Mouse (Mus musculus) small intestine, adult 2 months (tissue): Measurements from ENCODE around the gene Gid8. TPM values are rescaled to one million over a fixed set of nuclear protein-coding genes. Genes with fewer than 3 reads are reported as not detected.

ENCODE experiments used
- H3K27ac ChIP-seq: fragments of 200-500 bp; 2 replicates; pipeline ENCODE4 v1.5.1; 2012; ENCODE audit warnings: low read depth, low read length, control low read depth, inconsistent platforms; ENCODE audit not compliant: insufficient read depth
- H3K27me3 ChIP-seq: fragments of 200-500 bp; 2 replicates; pipeline ENCODE4 v1.6.1; 2012; ENCODE audit warnings: mild to moderate bottlenecking, moderate library complexity, low read length, inconsistent platforms; ENCODE audit not compliant: control insufficient read depth, insufficient read depth
- H3K36me3 ChIP-seq: fragments of 200-500 bp; 2 replicates; pipeline ENCODE4 v1.6.1; 2012; ENCODE audit warnings: mild to moderate bottlenecking, low read length, control low read depth, inconsistent platforms; ENCODE audit not compliant: control insufficient read depth, insufficient read depth
- H3K4me1 ChIP-seq: fragments of 200-500 bp; 2 replicates; pipeline ENCODE4 v1.6.1; 2012; ENCODE audit warnings: low read length, inconsistent platforms, mixed read lengths; ENCODE audit not compliant: control insufficient read depth, insufficient read depth, insufficient read length
- H3K4me3 ChIP-seq: fragments of 200-500 bp; 2 replicates; pipeline ENCODE4 v1.5.1; 2012; ENCODE audit warnings: low read depth, mild to moderate bottlenecking, control low read depth, inconsistent platforms, low read length, moderate library complexity
- CTCF ChIP-seq: fragments of 200-500 bp; IDR thresholded peaks from 2 replicates; pipeline ENCODE4 v1.5.1; 2012; ENCODE audit warnings: low read depth, mild to moderate bottlenecking, control low read depth, inconsistent platforms, low read length, moderate library complexity, mixed read lengths; ENCODE audit not compliant: insufficient replicate concordance, insufficient read length; ENCODE audit errors: extremely low read depth
- POLR2A ChIP-seq: fragments of 200-500 bp; IDR thresholded peaks from 2 replicates; pipeline ENCODE4 v1.6.1; 2012; ENCODE audit warnings: low read depth, mild to moderate bottlenecking, control low read depth, inconsistent platforms, low read length, moderate library complexity
- WGBS: fragments of 180-500 bp; shearing (Covaris S2); methylation state at CpG from one replicate; pipeline ENCODE4 v1.1.7; 2018; 5-methylcytosine and 5-hydroxymethylcytosine counted together
- polyA plus RNA-seq: library from polyadenylated mRNA; depleted of rRNA; stranded (reverse); fragments of >200 nt; gene quantifications from 2 replicates; pipeline ENCODE4 v1.2.3, GENCODE M21; 2012

Gid8 gene
- polyA plus RNA-seq, 1 experiment = 20.3 TPM

DNA sequence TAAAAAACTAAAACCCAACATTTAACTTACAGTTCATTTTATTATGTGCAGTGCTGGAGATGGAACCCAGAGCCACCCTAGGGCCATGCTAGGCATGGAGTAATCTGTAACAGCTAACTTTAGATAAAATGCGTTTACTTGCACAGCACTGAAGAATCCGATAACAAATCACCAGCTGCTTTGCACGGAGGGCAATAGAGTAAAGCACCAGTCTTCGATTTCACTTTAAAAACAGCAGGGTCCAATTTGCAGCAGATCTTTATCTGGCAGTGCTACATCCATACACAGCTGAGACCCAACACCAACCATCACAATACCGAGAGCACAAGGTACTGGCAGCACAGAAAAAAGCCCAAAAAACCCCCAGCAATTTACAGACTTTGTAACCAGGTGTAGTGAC, 6.7 kb upstream of the Gid8 start:
- H3K27ac ChIP-seq = no peak overlapping the region

DNA sequence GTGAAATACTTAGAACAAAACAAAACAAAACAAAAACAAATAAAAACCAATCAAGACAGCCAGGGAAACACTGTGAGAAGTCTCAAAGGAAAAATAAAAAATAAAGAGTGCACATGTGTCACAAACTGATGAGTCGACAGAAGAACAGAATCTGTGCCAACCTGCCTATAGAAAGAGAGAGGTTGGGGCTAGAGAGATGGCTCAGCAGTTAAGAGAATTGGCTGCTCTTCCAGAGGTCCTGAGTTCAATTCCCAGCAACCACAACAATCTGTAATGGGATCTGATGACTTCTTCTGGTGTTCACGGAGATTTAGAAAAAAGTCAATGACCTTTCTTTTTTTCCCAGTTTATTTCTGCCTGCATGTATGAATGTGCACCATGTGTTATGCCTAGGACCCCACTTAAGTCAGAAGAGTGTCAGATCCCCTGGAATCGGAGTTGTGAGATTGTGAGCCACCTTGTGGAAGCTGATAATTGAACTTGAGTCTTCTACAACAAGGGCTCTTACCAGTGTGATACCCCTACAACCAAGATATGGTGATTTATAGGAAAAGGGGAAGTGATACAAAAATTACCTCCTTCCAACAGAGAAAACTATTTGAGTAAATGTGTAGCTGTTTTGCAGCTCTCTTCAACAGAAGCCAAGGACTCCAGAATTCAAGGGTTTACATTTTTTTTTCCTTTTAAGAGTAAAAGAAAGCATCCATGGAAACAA, 6.1 kb upstream of the Gid8 start:
- 65% methylated on average over 3 of the region's 3 CpGs for WGBS
- no peaks in the 10 kb centered on the region for H3K27me3 ChIP-seq
- peaks cover 25% of the 10 kb centered on the region for H3K4me1 ChIP-seq
- H3K27ac ChIP-seq = peak overlapping the region; percentile 67
- H3K36me3 ChIP-seq = no peaks in the 10 kb centered on the region
- no peak overlapping the region for H3K4me3 ChIP-seq
- no peak for TF ChIP-seq CTCF
- no peak for TF ChIP-seq POLR2A

More for the DNA sequence above, 6.7 kb upstream of the Gid8 start:
- Histone ChIP-seq H3K4me3 (no peak overlapping the region), H3K27me3 (no peaks in the 10 kb centered on the region), H3K36me3 (no peaks in the 10 kb centered on the region), H3K4me1 (peaks cover 23% of the 10 kb centered on the region)
- TF ChIP-seq CTCF (no peak), POLR2A (no peak)
- WGBS = 68% methylated on average over 5 of the region's 5 CpGs

DNA sequence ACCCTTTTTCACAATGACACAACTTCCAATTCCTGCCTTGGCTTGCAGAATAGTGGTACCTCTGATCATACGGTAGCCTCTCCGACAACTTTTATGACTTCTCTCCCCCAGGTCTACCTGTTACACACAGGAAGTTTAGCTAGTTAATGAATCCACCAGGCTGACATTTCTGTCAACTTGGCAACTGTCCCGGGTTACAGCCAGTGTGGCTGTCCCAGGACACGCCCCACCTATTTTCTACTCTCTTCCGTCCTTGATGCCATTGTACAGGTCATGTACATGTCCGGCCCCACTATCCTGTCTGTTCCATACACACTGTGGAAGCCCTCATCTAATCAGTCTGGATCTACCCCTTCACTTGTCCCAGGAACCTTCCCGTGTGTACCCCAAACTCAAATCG, 5.3 kb upstream of the Gid8 start:
- no peaks in the 10 kb centered on the region for H3K27me3 ChIP-seq
- peak overlapping the region; percentile 67 for H3K27ac ChIP-seq

DNA sequence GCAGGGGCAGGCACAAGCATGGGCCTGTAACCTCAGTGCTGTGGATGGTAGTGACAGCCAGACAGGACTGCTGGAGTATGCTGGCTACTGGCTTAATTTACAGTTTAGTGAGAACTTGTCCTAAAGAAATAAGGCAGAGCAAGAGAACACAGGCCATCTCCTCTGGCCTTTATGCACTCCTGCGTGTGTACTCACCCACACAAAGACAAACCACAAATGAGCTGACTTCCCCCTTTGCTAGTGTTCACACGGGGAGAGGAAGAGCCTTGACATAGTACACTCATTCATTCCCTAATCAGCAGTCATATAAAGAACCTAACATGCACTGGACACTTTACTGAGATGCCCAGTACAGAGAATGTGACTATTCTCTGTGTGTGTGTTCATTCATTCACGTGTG, 4.9 kb upstream of the Gid8 start:
- TF ChIP-seq POLR2A = no peak
- no peak for TF ChIP-seq CTCF
- Histone ChIP-seq H3K4me3 (no peak overlapping the region), H3K4me1 (peaks cover 23% of the 10 kb centered on the region), H3K36me3 (no peaks in the 10 kb centered on the region), H3K27me3 (no peaks in the 10 kb centered on the region), H3K27ac (peak overlapping the region; percentile 67)
- 26% methylated on average over 3 of the region's 3 CpGs for WGBS

More for the DNA sequence above, 5.3 kb upstream of the Gid8 start:
- 17% methylated on average over 8 of the region's 8 CpGs for WGBS
- Histone ChIP-seq H3K4me3 (no peak overlapping the region), H3K36me3 (no peaks in the 10 kb centered on the region), H3K4me1 (peaks cover 23% of the 10 kb centered on the region)
- TF ChIP-seq POLR2A (no peak), CTCF (no peak)

DNA sequence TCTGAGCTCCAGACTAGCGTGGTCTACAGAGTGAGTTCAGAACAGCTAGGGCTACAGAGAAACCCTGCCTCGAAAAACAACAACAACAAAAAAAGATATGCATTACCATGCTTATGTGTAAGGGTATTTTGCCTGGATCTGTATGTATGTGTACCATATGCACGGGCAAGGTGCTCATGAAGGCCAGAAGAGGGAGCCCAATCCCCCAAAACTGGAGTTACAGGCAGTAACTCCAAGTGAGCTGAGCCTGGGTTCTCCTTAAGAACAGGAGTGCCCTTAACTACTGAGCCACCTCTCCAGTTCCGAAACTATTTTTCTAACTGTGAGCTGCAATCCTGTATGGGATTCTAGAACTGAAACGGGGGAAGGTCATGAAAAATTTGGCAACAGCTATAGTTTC, 3.9 kb upstream of the Gid8 start:
- H3K4me3 ChIP-seq = no peak overlapping the region
- peaks cover 23% of the 10 kb centered on the region for H3K4me1 ChIP-seq
- TF ChIP-seq CTCF (no peak), POLR2A (no peak)
- no peaks in the 10 kb centered on the region for H3K27me3 ChIP-seq
- H3K36me3 ChIP-seq = no peaks in the 10 kb centered on the region
- no peak overlapping the region for H3K27ac ChIP-seq
- WGBS = 93% methylated on average over 5 of the region's 5 CpGs

DNA sequence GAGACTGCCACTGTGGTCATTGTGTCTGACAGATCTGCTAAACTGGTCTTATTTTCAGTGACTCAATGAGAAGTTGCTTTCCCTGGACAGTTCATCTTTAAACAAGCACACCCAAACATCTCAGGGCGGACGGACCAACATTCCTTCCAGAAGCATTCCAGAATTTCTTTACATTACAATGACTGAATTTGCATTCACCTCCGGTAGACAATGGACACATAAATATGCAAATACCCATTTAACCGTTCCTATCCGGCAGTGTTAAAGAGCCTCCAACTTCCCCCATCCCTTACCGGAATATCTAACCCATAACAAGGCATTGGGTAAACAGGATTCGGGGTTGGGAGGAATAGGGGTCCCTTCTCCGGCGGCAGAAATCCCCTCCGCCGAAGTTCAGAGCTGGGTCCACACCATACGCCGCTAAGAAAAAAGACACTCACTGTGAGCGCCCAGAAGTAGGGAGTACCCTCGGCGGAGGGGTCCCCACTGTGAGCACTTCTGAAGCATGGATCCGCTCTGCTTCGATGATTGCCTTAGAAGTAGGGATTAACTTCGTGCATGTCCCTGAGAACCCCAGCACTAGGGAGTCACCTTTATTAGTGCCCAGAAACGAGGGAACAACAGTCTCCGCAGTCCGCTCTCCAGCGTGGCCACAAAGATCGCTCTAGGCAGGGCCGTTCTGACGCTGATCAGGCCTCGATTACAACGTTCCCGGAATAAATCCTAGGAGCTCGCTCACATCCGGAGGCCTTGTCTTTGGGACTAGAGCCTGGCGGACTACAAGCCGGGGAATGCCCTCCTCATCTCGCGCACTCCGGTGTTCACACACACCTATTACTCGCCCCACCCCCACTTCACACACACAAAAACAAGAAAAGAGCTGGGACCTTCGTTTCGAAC, 644 bp upstream of the Gid8 start:
- Histone ChIP-seq H3K36me3 (peaks cover 4% of the 10 kb centered on the region), H3K4me3 (peak overlapping the region; percentile 90), H3K27ac (peak overlapping the region; percentile 83), H3K4me1 (peaks cover 17% of the 10 kb centered on the region), H3K27me3 (no peaks in the 10 kb centered on the region)
- no peak for TF ChIP-seq CTCF
- TF ChIP-seq POLR2A = no peak
- WGBS = under 1% methylated on average over 39 of the region's 39 CpGs

DNA sequence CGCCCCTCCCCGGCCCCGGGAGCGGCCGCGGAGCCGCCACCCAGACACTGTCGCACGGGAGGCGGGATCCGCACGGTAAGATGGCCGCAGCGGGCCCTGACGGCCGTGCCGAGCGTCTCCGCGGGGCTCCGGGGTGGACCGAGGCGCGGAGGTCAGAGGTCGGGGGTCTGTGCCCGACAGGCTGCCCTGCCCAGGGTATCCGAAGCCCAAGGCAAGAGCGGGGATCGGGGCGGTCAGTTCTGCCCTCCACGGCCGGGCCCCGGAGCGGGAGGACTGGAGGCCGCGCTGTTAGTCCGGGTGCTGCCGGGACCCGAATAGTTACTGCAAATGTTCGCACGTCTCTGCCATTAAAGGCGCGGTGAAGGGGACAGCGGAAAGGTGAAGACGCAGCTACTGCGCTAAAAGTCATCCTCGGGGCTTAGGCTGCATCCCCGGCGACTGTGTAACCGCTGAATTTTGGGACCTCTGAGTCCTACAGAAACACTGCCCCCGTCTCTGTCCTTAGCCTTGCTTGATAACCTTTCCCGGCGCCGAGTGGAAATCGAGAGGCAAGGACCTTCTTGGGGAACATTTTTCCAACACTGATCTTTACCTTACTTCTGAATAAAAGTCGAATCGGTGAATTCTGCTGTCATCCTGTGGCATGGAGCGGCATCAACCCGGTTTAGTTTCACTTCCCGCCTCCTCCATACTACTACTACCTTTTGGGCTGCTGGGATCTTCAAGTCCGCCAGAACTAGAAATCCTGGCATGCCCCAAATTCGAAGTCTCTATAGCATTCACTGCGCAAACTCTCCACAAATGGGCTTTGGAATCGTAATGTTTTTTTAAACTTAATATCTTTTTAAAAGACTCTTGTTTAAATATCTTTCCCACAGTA, 599 bp downstream of the Gid8 start:
- TF ChIP-seq POLR2A = no peak
- TF ChIP-seq CTCF = peak; percentile 8; the same call in 1 of the 2 replicates
- Histone ChIP-seq H3K27ac (peak overlapping the region; percentile 89), H3K36me3 (peaks cover 8% of the 10 kb centered on the region), H3K27me3 (no peaks in the 10 kb centered on the region), H3K4me3 (peak overlapping the region; percentile 93), H3K4me1 (peaks cover 7% of the 10 kb centered on the region)
- WGBS = 1% methylated on average over 63 of the region's 64 CpGs
